Mouse (Mus musculus) liver, embryonic 14.5 days (tissue): Measurements from ENCODE around the gene Wfikkn2.

Experiments used
- CTCF ChIP-seq: IDR thresholded peaks from 2 replicates; pipeline ENCODE4 v1.5.1; 2016; ENCODE audit warnings: antibody characterized with exemption, low read depth, control low read depth
- EP300 ChIP-seq: IDR thresholded peaks from 2 replicates; pipeline ENCODE4 v1.6.1; 2016; ENCODE audit warnings: antibody characterized with exemption, low read depth

- TF ChIP-seq CTCF = no peak
- TF ChIP-seq EP300 = no peak
Measured at GRCm38 (mm10) chr11:94231821-94232552, 13.8 kb downstream of the Wfikkn2 start.
